Mouse (Mus musculus) cerebellum, adult 11-12 months (tissue): ENCODE data around the gene Flt1.

Experiments
- DNase-seq: peaks from one replicate; pipeline ENCODE4 v3.0.0; 2022

The Flt1 gene

DNA sequence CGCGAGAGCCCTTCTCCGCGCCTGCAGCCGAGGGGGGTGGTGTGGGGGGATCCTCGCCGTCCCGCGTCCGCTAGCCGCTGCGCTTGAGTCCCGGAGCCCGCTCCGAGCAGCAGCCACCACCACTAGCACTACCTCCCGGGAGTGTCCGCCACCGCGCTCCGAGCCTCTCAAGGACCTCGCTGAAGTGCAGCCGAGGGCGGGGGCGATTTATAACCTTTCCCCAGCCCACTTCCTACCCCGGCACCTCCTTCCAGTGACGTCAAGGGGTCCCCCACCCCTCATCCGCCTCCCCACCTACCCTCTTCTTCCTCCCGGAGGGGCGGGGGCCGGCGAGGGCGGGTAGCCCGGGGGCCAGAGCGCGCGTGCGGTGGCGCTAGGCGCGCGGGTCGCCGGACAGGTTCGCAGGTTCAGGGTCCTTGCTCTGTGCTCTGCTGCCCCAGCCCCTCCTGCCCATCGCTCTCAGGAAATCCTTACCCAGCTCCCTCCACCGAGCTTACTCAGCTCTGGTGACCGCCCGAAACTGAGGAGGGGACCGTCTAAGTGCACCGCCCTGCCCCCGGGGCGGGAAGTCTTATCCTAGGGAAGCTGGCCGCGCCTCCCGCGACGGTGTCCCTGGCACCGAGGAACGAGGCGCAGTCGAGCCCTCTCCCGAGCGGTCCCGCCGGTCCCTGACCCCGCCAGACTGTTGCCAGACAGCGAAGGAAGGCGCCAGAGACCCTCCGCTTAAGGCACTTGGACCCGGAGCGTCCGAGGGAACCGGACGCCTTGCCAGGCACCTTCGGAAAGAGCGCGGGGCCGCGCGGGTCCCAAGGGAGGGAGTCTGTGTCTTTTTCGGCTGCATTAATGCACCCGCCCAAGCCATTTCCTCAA, at the start of gene Flt1:
Gene Flt1 (minus strand): TSS at position 181 of the 870 bp plus-strand sequence.
- DNase-seq: no peak

DNA sequence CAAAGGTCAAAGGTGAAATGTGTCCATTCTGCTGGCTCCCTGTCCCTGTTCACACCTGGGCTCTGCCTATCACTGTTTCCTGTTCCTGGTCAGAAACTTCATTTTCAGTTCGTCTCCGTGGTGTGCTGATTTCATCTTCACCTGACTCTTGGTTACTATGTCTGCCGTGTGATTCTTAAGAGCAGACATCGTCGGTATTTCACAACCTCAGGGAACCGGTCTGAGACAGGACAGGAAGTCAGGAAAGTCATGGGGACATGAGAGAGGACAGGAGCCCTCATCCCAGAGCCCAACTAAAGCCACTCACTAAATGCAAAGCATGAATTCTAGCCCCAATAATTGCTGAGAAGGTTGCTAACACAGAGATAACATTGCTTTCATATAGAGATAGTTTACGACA, 49.4 kb upstream of the Flt1 start:
- DNase-seq: no peak

DNA sequence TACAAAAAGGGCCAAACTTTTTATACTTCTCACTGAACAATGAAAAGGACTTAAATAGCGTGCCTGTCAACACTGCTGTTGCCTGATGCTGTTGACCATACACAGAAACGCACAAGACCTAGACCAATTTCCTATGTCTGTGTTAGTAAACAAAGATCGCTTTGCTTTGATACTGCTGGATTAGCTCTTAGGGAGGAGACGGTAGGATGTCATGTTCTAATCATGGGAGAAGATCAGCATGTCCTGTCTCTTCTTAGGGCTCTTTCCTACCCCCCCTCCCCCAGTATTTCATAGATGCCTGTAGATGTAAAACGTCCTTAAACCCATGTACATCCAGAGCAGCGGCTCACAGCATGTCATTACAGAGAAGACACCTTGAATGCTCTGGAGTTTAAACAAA, 44.1 kb upstream of the Flt1 start:
- DNase-seq: no peak

DNA sequence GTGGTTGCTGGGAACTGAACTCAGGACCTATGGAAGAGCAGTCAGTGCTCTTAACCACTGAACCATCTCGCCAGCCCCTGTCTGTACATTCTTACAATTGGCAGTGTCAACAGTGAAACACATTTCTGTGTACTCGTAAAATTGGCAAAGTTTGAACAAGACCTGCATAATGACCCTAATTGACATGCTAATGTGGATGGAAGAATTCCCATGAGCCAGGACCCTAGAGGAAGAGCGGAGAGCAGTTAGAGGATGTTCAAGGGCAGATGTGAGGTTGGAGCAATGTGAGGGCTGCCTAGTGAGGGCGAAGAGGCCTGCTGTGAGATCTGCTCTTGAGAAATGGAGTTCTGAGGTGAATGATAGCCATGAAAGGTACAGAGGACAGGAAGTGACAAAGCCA, 38.2 kb upstream of the Flt1 start:
- DNase-seq: no peak

DNA sequence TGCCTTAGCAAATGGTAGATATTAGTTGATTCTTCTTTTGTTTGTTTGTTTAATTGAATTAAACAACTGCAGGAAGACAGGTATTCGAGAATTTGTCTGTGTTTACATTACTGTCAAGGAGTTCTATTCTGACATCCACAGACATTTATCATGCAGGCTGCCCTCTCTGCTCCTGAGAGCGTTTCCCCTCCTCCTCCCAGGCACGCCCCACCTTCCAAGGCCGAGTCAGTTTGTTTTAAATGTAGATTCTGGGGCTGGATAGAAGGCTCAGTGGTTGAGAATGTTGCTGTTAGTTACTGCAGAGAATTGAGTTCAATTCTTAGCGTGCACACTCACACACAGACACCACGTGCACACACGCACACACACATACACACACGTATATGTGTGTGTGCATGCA, 36.2 kb upstream of the Flt1 start:
- DNase-seq: no peak

DNA sequence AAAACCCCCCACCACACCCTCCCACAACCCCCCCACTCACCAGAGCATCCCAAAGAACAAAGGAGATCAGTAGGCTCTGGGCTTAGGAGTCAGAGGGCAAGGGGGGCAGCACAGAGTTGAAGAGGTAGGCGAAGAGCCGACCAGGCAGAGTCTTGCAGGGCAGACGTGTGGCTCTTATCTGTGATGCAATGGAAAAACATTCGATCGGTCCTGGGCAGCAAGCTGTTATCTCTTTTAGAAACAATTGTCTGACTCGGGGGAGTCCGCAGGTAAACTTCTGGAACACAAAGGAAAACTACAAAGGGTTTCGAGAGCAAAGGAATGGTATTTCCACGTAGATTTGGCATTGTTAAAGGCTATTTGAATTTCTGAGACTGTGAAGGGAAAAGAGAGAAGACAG, 35.5 kb upstream of the Flt1 start:
- DNase-seq: no peak

DNA sequence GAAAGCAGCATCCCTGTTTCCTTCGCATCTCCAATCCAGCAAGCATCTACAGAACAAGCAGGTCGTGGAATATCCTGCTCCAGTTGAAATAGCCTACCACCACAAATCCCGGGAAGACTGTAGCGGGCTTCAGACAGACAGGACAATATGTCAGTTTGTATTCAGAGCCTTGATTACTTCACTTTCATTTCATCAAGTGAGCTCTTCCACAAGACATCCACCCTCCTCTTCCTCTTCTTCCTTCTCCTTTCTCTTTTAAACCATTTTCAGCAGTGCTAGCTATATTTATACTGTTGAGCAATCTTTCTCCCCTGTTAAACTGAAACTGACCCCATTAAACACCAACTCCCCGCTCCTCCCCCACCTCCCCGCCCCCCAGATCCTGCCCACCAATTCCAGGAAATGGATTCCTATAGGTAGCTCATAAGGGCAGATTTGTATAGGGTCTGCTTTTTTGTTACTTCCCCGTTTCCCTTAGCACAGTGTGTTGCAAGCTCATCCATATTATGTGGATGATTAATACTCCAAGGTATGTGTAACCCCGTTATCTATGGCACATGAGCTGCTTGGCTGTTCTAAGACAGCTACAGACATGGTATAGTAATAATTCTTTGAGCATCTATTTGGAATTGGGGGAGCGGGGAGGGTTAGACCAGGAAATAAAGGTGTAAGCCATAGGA, 33.0 kb upstream of the Flt1 start:
- no peak for DNase-seq

DNA sequence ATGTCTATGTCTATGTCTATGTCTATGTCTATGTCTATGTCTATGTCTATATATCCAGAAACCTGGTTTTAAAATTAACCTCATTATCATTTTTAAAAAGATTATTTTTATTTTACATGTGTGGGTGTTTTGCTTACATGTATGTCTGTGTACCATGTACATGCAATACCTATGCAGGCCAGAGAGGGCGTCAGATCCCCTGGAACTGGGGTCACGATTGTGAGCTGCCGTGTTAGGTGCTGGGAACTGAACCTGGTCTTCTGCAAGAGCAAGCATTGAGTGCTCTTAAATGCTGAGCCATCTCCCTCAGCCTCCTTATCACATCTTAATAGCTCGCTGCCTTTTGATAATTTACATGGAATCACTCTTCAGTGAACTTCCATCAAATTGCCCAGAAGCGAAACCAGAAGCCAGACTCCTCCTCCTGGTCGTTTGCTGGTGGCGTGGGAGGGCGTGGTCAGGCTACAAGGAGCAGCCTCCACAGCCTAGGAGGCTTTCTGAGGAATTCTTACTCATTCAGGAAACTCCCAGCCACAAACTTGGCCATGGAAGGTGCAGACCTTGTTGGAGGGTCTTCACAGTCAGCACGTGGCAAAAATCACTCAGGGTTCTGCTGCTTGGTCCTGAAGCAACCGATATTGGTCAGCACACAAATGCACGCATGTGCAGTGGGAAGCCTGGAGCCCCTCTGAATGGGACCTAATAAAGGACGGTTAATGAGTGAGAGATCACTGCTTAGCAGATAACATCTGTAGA, 32.2 kb upstream of the Flt1 start:
- DNase-seq: no peak

DNA sequence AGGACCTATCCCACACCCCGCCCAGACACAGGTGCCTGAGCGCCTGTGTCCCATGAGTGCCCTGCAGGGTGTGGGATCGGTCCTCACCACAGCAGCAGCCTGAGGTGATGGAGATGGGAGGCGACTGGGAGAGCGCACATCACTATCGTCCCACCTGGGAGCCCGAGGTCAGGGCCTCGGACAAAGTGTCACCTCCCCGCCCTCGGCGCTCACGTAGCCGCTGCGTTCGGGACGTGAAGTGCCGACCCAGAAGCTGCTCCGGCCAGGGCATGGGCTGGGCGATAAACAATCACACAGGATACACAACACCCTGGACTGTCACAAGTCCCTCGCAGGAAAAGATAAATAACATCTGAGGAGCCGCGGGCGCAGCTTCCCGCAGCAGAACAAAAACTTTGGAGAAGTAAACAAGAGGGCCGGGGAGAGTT, 27.1 kb upstream of the Flt1 start:
- no peak for DNase-seq

DNA sequence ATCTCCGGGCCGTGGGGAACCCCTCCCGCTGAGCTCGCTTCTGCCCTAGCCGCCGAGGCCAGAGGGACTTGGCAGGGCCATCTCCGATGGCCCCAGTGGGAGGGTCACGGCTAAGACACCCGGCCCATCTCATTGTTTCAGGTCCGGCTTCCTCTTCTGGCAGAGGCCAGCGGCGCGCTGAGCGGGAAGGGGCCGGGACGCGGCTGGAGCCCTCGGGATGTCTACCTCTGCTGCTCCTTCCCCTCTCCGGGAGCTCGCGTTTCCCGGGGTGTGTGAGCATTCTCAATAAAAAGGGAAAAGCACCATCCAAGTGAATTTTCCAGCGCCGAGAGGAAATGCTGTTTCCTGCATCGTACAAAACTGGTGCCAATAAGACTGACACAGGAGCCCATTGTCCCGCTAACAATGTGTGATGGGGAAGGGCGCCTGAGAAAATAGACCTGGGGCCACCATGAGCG, 25.9 kb upstream of the Flt1 start:
- no peak for DNase-seq

DNA sequence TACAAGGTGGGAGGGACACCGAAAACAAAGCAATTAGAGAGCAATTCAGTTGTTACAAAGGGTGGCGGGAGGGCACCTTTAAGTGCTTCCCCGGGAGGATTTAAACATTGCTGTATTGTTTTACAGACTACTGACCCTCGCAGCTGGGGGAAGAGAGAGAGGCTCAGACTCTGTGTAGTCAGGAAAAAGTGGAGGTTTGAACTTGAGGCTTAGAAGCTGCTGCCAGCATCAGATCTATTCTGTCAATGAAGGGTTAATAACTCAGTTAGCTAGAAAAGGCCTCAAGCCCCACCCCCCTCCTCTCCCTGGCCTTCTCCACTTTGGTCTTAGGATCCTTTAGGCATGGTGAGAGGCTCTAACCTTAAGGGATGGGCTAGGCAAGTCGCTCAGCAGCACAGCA, 24.2 kb upstream of the Flt1 start:
- no peak for DNase-seq

DNA sequence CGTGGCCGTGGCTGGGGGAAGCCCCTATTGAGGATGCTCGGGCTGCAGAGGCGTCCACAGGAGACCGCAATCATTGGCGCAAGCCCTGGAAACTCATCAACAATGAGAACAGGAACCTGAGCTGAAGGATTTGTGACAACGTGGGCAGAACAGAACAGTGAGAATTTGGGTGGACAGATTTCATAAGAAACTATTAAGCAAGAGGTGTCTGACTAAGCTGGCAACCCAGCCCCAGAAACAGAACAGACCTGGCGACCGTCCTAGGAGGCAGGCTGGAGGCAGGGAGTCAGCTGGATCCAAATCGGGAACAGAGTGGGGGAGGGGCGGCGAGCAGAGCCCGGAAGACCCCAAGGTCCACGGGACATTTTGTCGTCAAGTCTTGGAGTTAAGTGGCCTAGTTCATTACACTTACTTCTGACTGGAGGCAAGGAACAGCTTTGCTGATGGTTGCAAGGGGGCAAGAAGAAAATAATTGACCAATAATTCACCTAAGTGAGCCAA, 22.3 kb upstream of the Flt1 start:
- DNase-seq: no peak

DNA sequence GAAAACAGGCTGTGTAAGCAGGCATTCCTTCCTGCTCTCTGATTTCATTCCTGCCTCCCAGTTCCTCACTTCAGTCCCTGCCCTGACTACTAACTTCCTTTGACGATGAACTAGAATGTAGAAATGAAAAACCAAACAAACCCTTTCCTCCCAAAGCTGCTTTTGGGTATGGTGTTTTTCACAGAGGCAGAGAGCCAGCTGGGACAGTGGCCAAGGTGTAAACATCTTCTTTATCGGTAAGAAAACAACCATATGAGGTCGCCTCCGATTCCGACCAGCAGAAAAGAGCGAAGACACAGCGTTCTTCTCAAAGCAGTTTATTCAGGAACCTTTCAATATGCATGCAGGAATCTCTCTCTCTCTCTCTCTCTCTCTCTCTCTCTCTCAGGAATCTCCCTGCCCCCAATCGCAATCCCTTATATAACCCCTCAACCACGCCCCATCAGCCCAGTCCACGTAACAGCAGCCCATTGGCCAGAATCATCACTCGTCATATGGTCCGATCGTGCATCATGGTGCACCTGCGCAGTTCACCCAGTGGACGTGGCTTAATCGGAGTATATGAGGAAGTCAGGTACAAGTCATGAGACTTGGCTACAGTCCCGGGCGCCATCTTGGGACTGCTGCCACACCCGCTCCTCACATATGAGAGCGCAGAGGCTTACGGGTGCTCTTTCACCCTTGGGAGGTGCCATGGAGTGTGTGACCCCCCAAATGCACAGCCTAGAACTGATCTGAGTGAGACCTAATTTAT, 19.3 kb upstream of the Flt1 start:
- DNase-seq: no peak

DNA sequence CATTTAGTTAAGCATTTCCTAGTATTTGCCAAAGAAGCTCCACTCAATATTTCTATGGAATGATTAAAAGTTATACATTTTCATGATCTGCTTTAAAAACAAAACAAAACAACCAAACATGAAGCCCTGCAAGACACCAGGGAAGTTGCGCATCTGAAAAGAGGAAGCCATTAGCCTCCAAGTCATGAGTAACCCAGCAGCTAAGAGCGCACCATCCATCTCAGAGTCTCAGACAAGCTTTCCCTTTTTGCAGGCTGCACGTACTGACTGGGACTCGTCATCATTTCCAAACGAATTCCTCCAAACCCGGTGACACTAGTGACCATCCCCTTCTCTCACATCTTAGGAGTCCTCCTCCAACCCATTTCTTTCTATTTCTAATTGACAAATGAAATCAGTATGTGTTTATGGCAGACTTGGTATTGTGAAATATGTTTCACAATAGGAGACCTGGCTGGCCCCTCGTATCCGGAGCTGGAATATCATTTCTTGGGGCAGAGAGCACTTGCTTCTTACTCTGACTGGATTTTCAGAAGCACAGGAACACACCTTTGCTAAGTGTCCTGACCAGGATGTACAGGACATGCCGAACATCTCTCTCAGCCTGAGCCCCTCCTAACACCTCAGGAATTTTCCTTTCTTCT, 16.8 kb upstream of the Flt1 start:
- DNase-seq: no peak

DNA sequence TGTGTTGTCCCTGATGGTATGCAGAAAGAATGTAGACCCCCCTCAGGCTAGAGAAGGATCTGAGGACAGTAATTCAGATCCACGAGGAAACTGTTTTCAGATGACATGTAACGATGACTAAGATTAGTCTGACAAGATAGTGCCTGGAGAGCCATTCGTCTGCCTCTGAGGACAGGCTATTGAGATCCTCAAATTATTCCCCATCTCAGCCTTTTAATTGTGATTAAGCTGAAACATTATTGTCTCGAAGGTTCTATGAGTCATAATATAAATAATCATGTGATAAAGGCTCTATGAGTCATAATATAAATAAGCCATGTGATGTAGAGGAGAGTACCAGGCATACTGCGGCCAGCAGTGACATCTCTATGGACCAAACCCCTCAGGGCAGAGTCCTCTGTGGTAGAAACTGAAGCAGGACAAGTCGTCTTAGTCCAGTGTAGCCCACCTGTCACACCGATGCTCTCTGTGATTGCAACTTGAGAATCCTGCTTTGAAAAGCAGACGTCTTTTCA, 11.0 kb upstream of the Flt1 start:
- DNase-seq: no peak

DNA sequence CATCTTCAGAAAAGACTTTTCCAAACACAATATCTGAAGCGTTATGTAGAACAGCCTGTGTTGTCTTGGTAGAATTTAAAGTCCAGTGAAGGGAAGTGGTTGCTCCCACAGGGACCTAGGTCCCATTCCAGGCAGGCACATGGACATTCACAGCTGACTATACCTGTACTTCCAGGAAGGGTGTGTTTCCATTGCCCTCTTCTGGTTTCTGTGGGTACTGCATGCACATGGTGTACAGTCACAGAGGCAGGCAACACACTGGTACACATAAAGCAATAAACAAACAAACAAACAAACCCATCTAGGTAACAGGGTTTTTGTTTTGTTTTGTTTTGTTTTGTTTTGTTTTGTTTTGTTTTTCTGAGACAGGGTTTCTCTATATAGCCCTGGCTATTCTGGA, 7.9 kb upstream of the Flt1 start:
- DNase-seq: no peak

DNA sequence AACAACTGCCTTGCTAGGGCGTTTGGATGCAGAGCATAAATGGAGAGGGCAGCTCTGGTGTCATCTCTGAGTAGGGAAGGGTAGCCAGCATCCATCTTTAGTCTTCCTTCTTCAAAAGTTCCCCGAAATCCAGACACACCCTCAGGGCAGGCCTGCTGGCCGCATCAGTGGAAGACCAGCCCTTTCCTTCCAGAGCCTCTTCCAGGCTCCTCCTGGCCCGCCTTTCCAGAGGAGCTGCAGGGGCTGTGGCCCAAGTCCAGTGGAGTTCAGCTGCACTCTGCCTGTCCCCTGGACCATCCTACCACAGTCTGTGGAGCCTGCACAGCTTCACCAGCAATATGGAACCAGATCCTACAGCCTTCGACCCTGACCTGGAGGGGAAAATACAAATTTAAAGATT, 7.1 kb upstream of the Flt1 start:
- no peak for DNase-seq

DNA sequence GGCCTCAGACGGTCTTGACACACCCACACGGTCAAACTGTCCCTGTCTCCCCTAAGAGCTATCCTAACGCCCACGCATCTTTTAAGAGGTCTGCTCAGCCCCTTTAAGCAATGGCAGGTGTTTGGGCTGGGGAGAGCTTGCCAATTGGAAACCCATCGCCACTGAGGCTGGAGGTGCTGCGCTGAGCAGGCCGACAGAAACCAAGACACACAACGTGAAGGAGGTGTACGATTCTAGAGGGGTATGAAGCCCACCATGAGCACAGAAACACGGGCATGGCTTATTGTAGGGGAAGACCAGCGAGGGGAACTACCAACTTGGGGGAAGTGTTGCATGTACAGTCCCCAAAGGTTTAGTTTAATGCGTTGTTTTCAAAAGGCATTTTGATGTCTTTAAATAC, 1.7 kb upstream of the Flt1 start:
- no peak for DNase-seq

DNA sequence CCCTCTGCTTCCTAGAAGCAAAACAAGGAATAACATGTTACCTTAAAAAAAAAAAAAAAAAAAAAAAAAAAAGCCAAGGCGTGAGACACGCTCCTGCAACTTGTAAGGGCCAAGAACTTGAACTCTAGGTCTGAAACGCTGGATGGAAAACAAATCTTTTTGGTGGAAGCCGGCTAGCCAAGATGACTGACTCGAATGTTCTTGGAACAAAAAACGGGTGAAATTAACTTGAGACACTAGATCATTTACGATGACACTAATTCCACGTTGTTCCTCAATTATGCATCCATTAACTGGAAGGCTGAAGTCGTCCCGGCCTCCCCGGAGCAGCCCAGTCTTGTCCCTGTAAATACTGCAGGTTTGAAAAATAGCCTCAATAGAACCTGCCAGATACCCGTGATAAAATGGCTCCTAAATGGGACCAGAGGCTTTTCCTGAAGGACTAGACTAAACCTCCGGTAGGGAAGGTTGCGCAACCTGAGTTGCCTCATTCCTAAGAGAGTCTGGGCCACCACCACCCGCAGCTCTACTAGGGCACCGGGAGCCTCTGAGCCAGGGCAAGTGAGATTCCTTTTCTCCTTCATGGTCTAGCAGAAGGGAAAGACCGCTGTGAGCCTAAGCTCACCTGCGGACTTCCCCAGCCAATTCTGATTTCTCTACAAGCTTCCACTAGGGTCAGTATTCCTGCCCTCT, 1.0 kb upstream of the Flt1 start:
- no peak for DNase-seq

DNA sequence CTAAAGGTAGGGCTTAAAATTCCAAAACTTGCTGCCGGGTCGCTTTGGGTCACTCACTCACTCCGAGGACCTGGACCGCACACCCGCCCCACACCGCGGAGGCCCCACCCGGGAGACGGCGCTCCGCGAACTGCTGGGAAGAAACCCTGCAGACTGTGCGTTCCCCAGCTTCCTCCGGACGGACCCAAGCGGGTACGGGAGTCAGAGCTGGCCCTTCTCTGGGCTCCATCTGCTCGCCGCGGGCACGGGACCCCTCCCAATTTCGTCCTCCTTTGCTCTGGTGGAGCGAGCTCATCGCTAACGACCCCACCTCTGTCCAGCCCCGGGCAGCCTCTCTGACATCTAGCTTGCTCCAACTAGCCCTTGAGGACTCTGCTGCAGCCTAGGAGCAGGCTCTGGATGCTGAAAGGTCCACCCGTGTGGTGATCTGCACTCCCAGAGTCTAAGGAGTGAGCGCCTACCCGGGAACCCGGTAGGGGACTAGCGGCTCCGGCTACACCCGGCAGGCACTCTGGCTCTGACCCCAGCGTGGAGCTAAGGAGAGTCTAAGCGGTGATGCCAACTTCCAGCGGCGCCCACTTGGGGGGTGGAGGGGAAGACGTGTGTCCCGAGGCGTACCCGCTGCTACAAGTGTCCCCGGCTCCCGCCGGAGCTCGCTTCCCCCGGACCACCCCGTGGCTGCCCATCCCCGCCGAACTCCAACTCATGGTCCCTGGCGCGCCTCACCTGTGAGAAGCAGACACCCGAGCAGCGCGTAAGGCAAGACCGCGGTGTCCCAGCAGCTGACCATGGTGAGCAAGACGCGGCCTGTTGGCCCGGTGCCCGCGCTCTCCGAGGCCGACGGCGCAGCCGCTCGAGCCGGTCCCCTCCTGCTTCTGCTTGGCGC, 623 bp downstream of the Flt1 start:
- DNase-seq: no peak
